Mouse (Mus musculus): Measurements from ENCODE around the gene Slc17a3. TPM values are rescaled to one million over a fixed set of nuclear protein-coding genes. Genes with fewer than 3 reads are reported as not detected.
A peak's percentile ranks its signal among the peaks of the same experiment; 100 is the strongest.

Slc17a3 gene
- polyA plus RNA-seq, 1 experiment = 0.05 TPM

DNA sequence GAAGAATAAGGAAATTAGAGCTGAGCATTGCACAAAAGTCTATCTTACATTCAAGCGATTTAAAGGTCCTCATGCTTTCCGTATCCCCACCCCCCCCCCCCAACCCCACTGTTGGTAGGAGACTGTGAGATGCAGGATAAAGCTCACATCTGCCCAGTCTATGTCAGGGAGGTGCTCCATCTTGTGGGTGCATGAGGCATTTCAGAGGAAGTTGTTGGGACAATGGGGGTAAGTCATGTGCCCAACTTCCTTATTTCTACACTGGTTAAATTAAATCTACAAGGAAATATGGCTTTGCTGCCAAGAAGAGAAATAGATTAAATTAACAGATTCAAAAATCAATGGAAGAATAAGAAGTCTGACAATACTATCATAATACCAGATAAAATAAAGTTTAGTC is 46.3 kb downstream of the Slc17a3 start:
- H3K27ac ChIP-seq (ENCODE audit: control insufficient read depth, insufficient read depth, low read length) = no peak overlapping the region
- no peak overlapping the region for H3K4me3 ChIP-seq (ENCODE audit: control insufficient read depth, insufficient read depth, low read length)
- no peaks in the 10 kb centered on the region for H3K27me3 ChIP-seq (ENCODE audit: control insufficient read depth, insufficient read depth, low read length)
- H3K36me3 ChIP-seq (ENCODE audit: control insufficient read depth, insufficient read depth, low read length) = no peaks in the 10 kb centered on the region
- no peaks in the 10 kb centered on the region for H3K4me1 ChIP-seq (replicated peaks; ENCODE audit: control insufficient read depth, insufficient read depth, low read length)
- peak; percentile 37 for DNase-seq
- 13% methylated on average over 2 of the region's 2 CpGs for WGBS
- TF ChIP-seq CTCF (IDR thresholded peaks at IDR 0.05; ENCODE audit: borderline replicate concordance, control insufficient read depth, extremely low read depth, insufficient read depth, low read length, poor library complexity) = no peak
- TF ChIP-seq POLR2A (IDR thresholded peaks at IDR 0.05; ENCODE audit: control insufficient read depth, extremely low read depth, insufficient read depth, low read length, poor library complexity) = no peak

- no peaks in the 10 kb centered on the region for H3K4me1 ChIP-seq (replicated peaks; ENCODE audit: control insufficient read depth, insufficient read depth, low read length)
- no peaks in the 10 kb centered on the region for H3K27me3 ChIP-seq (ENCODE audit: control insufficient read depth, insufficient read depth, low read length)
- no peak overlapping the region for H3K27ac ChIP-seq (ENCODE audit: control insufficient read depth, insufficient read depth, low read length)
- DNase-seq = no peak
- 92% methylated on average over 3 of the region's 3 CpGs for WGBS
- H3K4me3 ChIP-seq (ENCODE audit: control insufficient read depth, insufficient read depth, low read length) = no peak overlapping the region
- no peak for TF ChIP-seq CTCF (IDR thresholded peaks at IDR 0.05; ENCODE audit: borderline replicate concordance, control insufficient read depth, extremely low read depth, insufficient read depth, low read length, poor library complexity)
- no peaks in the 10 kb centered on the region for H3K36me3 ChIP-seq (ENCODE audit: control insufficient read depth, insufficient read depth, low read length)
These were observed 47.9 kb downstream of the Slc17a3 start for GRCm38 (mm10) chr13:23887026-23887725.

DNA sequence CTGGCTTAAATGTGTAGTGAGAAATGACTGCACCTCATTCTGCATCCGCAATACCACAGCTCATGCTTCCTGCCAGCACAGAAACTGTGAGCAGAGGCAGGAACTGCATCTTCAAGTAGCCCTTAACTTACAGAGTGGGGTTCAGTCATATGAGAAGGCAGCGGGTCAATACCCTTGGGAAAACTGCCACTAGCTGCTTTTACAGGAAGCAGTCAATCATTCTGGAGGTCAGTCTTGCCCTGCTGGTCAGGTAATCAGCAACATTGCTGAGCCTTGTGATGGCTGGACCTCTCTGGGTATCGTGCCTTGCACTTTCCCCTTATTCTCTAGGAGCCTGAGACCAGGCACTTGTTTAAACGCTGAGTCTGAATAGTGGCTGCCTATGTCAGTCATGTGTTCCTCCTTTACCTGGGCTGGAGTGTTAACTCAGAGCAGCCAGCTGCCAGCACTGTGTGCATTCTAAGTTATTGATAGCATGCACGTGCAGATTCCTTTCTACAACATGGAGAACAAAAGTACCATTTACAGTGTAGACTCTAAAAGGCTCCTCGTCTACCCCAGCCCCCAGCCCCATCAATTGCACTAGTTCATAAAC is 49.9 kb downstream of the Slc17a3 start:
- DNase-seq = no peak
- no peaks in the 10 kb centered on the region for H3K27me3 ChIP-seq (ENCODE audit: control insufficient read depth, insufficient read depth, low read length)
- TF ChIP-seq POLR2A (IDR thresholded peaks at IDR 0.05; ENCODE audit: control insufficient read depth, extremely low read depth, insufficient read depth, low read length, poor library complexity) (no peak), CTCF (IDR thresholded peaks at IDR 0.05; ENCODE audit: borderline replicate concordance, control insufficient read depth, extremely low read depth, insufficient read depth, low read length, poor library complexity) (no peak)
- no peak overlapping the region for H3K27ac ChIP-seq (ENCODE audit: control insufficient read depth, insufficient read depth, low read length)
- 88% methylated on average over 6 of the region's 6 CpGs for WGBS
- no peaks in the 10 kb centered on the region for H3K36me3 ChIP-seq (ENCODE audit: control insufficient read depth, insufficient read depth, low read length)
- H3K4me1 ChIP-seq (replicated peaks; ENCODE audit: control insufficient read depth, insufficient read depth, low read length) = no peaks in the 10 kb centered on the region
- no peak overlapping the region for H3K4me3 ChIP-seq (ENCODE audit: control insufficient read depth, insufficient read depth, low read length)

DNA sequence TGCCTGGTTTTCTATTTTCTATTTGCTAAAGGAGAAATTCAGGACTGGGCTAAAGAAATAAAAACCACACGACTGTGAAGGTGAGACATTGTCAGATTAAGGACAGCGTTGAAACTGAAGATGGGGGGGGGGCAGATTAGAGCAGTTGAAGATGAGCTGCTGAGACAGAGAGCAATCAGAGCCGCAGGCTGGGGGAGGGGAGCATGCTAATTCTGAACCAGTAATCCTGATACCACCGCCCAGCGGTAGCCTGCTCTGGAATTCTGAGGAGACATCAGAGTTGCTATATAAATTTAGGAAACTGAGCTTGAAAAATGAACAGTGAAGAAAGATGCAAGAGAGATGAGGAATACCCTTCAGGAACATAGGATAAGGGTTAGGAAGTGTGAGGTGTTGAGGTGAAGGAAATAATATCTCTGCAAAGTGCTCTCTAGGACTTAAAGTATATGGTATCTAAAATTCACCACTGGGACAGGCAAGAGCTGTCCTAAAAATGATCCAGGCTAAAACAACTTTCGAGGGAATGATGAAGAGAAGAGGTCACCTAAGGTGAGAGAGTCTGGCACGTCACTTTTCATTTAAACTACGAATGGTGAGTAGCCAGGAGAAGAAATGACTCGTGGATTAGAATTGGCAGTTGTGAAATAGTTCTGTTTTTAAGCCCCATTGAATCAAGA is 53.5 kb downstream of the Slc17a3 start:
- Histone ChIP-seq H3K27me3 (ENCODE audit: control insufficient read depth, insufficient read depth, low read length) (no peaks in the 10 kb centered on the region), H3K4me3 (ENCODE audit: control insufficient read depth, insufficient read depth, low read length) (no peak overlapping the region), H3K36me3 (ENCODE audit: control insufficient read depth, insufficient read depth, low read length) (no peaks in the 10 kb centered on the region), H3K27ac (ENCODE audit: control insufficient read depth, insufficient read depth, low read length) (no peak overlapping the region), H3K4me1 (replicated peaks; ENCODE audit: control insufficient read depth, insufficient read depth, low read length) (no peaks in the 10 kb centered on the region)
- TF ChIP-seq POLR2A (IDR thresholded peaks at IDR 0.05; ENCODE audit: control insufficient read depth, extremely low read depth, insufficient read depth, low read length, poor library complexity) = no peak
- no peak for TF ChIP-seq CTCF (IDR thresholded peaks at IDR 0.05; ENCODE audit: borderline replicate concordance, control insufficient read depth, extremely low read depth, insufficient read depth, low read length, poor library complexity)
- 85% methylated on average over 9 of the region's 9 CpGs for WGBS
- DNase-seq = no peak

DNA sequence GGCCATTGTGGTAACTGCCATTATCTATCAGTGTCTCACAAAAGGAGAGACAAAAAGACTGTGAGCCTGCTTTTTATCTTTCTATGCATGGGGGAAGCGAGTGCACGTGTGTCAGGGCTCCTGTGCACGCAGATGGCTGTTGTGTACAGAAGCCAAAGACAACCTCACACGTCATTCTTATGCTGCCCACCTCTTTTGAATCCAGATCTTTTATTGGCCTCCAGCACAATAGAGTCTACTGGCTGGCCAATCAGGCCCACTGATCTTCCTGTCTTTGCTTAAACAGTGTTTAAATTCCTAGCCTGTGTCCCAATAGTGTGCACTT is 54.0 kb downstream of the Slc17a3 start:
- H3K4me3 ChIP-seq (ENCODE audit: control insufficient read depth, insufficient read depth, low read length) = no peak overlapping the region
- no peak for DNase-seq
- 86% methylated on average over 4 of the region's 4 CpGs for WGBS
- no peaks in the 10 kb centered on the region for H3K4me1 ChIP-seq (replicated peaks; ENCODE audit: control insufficient read depth, insufficient read depth, low read length)
- H3K27me3 ChIP-seq (ENCODE audit: control insufficient read depth, insufficient read depth, low read length) = no peaks in the 10 kb centered on the region
- H3K27ac ChIP-seq (ENCODE audit: control insufficient read depth, insufficient read depth, low read length) = no peak overlapping the region
- no peak for TF ChIP-seq CTCF (IDR thresholded peaks at IDR 0.05; ENCODE audit: borderline replicate concordance, control insufficient read depth, extremely low read depth, insufficient read depth, low read length, poor library complexity)
- TF ChIP-seq POLR2A (IDR thresholded peaks at IDR 0.05; ENCODE audit: control insufficient read depth, extremely low read depth, insufficient read depth, low read length, poor library complexity) = no peak
- no peaks in the 10 kb centered on the region for H3K36me3 ChIP-seq (ENCODE audit: control insufficient read depth, insufficient read depth, low read length)

DNA sequence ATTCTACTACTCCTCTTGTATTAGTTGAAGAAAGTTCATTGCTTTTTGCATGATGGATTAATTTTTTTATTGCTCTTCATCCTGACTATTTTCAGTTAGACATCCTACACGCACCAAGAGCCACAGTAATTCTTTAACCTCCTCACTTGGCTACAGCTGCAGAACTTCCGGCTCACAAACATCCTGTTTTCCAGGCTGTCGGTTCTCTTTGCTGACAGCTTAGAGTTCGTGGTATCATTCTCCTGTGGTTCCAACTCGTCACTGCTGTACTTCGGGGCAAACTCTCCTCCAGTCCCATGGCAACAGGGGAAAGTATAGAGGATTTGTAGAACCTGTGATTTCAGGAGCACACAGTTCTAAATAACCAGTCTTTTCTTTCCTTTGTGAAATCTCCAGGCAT is 59.0 kb downstream of the Slc17a3 start:
- DNase-seq = peak; percentile 11
- H3K27me3 ChIP-seq (ENCODE audit: control insufficient read depth, insufficient read depth, low read length) = no peaks in the 10 kb centered on the region
- no peak overlapping the region for H3K4me3 ChIP-seq (ENCODE audit: control insufficient read depth, insufficient read depth, low read length)
- H3K36me3 ChIP-seq (ENCODE audit: control insufficient read depth, insufficient read depth, low read length) = no peaks in the 10 kb centered on the region
- 0 out of 2 replicates have a peak, but pooled peaks cover 5% of the 10 kb centered on the region for H3K4me1 ChIP-seq (replicated peaks; ENCODE audit: control insufficient read depth, insufficient read depth, low read length)
- WGBS = 10% methylated on average over 6 of the region's 6 CpGs
- TF ChIP-seq CTCF (IDR thresholded peaks at IDR 0.05; ENCODE audit: borderline replicate concordance, control insufficient read depth, extremely low read depth, insufficient read depth, low read length, poor library complexity) (no peak), POLR2A (IDR thresholded peaks at IDR 0.05; ENCODE audit: control insufficient read depth, extremely low read depth, insufficient read depth, low read length, poor library complexity) (no peak)
- no peak overlapping the region; the same call in 1 of the 2 replicates for H3K27ac ChIP-seq (ENCODE audit: control insufficient read depth, insufficient read depth, low read length)
